Mouse (Mus musculus): ENCODE measurements at regions not wholly inside any gene's neighbourhood (a gene's known extent, or its start where the extent isn't known, plus 50 kb on each side); places are given as distances from the start of the nearest gene placed in this dataset.
A peak's percentile ranks its signal among the peaks of the same experiment; 100 is the strongest.

DNA sequence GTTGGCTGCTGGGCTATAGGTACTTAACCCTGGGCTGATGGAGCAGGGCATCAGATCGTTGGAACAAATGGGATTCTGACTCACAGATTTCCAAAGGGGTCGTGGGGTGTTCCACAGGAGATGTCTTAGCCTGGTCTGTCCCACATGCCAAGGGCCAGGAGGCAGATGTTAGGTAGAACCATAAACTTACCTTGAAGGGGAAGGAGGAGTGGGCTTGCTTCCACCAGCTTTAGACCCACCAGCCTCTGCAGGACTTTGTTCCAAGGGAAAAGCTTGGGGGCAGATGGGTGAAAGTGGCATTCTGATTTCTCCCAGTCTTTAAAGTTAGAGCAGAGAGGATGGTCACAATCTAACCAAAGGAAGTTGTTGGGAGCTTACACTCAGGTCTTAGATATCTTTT is 165.7 kb upstream of the Agap1 start:
- no peak for DNase-seq (ENCODE audit: low read depth)

DNA sequence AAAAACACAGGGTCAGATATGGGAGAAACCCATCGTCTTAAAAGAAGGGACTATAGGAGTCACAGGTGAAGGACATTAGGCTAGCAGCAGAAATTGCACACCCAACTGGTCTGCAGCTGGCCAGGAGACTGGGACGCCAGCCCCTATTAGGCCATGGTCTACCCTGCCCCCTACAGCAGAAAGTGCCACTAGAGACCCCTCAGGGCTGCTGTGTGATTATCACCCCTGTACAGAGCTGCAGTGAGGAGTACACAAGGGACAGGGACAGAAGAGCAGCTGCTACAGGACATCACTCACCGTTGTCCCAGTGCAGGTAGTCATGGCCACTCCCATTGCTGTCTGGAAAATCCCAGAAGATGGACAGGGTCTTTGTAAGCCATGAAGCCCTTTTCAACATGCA is 157.9 kb upstream of the Agap1 start:
- no peak for DNase-seq (ENCODE audit: low read depth)

DNA sequence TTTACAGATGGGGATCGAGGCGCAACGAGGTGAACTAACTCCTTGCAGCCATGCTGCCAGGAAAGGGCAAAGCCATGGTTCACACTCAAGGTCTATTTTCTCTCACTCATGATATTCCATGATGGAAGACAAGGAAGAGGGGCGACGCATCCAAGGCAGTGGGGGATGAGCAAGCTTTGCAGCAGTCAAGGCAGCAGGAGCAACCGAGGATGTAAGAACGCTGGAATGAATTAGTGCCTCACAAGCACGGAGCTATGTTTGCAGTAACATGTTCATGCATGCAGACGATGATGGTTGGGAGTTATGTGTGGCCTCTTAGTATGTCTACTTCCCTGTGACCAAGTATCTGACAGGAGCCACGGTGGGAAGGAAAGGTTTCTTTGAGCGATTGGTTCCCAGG is 156.8 kb upstream of the Agap1 start:
- no peak for DNase-seq (ENCODE audit: low read depth)

DNA sequence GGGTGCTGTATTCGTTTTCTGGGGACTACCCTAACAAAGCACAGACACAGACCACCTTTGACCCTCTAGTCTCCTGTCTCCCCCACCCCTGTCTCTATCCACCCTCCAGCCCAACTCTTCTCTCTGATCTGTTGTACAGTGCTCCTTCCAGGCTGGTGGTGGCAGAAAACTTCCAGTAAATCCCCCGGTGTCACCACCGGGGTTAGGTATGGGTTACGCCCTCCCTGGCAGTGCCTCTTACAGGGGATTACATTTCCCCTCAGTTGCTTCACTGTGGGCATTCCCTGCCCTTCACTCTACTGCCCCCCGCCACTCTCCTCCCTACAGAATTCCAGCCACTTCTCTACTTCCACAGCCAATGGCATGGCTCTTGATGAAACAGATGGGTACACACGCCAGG is 153.5 kb upstream of the Agap1 start:
- DNase-seq (ENCODE audit: low read depth): no peak

DNA sequence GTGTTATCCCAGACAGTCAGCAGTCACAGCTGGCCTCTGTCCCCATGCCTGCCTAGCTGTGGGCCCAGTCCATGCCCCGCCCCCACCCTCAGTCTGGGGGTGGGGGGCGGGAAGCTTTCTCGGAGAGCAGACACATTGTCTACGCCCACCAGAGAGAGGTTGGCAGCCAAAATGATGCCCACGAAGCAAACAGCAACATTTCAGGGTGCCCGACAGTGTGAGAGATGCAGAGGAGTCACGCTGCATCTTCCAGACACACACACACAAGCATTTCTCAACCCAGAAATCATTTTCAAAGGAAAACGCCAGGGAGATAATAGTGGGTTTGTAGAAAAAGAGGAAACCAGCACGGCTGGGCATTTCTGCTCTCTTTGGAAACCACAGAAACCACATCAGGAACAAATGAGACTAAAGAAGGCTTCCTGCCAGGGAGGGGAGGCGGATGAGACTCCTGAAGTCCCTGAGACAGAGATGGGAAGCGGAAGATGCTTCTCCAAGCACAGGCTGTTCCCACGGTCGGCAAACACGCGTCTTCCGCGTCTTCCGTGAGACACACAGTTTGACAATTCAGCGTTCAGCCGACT is 152.1 kb upstream of the Agap1 start:
- DNase-seq (ENCODE audit: low read depth): peak; percentile 42

DNA sequence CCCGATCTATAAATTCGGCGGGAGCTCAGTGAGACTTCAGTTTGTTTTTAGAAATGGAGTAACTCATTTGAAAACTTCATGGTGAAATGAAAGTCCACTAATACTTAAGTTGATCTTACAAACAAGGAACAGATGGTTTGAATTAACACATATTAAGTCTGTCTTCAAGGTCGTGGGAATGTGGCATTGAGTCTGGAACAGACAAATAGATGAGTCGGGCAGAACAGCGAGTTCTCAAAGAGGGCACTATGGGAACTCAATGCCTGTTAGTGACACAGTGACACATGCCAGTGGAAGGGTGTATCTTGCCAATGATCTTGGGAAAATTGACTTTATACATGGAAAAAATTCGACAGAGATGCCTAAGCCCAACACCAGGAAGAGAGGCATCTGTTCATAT is 149.4 kb upstream of the Agap1 start:
- DNase-seq (ENCODE audit: low read depth): no peak

DNA sequence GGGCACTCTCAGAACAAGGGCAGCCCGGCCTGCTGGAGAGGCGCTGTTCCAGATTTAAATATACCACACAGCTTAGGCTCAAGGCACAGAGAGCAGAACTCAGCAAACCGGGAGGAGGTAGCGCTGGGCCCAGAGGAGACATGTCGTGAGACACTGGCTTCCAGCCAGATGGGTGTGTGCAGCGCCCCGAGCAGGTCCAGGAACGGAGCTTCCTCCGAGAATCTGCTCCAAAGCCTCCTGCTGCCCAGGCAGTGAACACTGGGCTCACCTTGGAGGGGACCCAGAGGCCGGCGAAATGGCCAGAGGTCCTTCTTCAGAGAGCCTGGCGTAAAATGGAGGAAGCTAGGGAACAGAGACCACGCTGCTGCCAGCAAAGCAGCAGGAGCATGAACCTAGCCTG is 145.8 kb upstream of the Agap1 start:
- DNase-seq (ENCODE audit: low read depth): no peak

DNA sequence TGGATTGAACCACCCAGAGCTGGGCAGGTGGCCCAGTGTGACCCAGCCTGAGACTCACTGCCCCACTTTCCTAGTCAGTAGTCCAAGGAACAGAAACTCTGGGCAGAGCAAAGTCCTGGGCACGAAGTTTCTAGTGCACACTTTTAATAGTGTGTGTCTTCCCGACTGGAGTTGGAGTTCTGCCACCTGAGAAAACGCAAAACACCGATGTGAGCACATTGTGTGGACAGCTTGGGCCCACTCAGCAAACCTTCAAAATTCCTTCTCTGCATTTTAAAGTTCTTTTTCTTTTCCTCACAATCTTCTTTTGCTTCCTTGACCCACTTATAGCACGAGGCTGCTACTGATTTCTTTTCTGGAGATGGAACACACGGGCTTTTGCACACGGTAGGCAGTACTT is 141.5 kb upstream of the Agap1 start:
- no peak for DNase-seq (ENCODE audit: low read depth)

DNA sequence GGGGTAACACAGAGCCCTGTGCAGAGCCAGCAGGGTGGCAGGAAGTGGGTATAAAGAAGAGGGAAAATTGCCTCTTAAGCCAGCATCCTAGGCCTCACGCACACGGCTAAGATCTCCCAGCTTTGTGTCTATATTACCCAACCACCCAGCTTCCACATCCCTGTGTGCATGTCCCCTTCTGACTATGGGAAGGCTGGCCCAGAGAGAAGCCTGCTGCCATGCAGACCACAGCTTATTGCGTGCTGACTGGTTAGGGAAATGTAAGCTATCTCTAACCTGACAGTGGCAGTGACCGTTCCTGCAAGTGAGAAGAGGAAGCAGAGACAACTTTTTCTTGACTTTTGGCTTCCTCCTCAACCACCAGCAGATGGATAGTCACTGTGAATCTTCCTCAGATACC is 136.7 kb upstream of the Agap1 start:
- DNase-seq (ENCODE audit: low read depth): no peak

DNA sequence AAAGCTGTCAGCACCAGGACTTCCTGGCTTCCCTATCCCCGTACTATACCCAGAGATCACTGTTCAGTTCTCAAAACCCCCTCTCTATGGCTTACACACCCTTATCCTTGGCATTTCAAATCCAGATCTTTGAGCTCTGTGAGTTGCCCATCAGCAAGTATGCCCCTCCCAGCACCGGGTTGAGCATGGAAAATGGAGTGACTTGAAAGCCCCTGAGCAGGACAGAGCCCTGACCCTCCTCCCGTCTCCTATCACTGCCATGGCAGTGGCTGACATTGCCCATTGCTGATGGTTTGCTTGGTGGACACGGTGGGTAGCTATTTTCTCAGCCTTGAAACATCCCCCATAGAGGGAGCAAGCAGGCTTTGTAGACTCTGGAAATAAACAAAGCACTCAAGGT is 135.9 kb upstream of the Agap1 start:
- no peak for DNase-seq (ENCODE audit: low read depth)

DNA sequence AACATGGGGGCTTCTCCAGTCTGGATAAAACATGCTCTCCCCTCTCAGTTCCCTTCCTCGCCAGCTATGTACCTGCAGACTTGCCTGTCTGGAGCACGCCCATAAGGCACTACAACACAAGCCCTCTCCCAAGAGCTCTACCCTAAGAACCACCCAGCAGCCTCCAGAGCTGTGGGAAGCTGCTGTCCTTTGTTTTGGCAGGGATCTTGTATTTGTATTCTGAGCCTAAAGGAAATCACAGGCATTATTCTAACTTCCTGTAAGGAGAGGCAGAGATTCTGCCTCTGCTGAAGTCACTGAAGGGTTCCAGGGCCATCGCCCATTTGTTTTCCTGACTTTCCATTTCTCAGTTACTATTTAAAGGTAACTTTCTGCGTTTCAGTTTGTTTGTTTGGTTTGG is 132.0 kb upstream of the Agap1 start:
- no peak for DNase-seq (ENCODE audit: low read depth)

DNA sequence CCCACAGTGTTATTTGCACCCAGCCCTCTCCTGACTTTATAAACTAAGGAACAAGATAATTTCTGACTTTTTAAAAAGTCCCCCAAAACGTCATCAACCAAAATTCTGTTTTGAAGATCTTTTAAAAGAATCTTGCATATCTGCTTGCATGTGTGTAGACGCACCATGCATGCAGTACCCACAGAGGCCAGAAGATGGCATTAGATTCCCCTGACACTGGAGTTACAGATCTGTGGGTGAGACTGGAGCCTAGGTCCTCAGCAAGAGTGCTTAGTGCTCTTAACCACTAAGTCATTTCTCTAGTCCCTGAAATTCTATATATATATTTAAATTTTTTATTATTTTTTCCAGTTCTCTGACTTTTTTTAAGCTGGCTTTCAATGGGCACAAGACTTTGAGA is 131.5 kb upstream of the Agap1 start:
- no peak for DNase-seq (ENCODE audit: low read depth)

DNA sequence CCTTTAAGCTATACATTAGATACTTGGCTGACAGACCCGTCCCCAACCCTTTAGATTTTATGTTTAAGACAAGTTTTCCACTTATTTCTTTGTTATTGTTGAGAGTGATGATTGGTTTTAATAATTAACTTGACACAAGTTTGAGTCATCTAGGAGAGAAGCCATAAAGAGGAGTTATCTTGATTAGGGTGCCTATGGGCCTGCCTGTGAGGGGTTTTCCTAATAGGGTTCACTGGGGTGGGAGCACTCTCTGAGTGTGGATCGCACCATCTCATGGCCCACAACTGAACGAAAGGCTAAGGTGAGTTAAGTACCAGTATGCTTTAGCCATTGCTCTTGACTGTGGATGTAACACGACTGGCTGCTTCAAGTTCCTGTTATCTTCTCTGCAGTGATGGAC is 123.3 kb upstream of the Agap1 start:
- DNase-seq (ENCODE audit: low read depth): no peak

DNA sequence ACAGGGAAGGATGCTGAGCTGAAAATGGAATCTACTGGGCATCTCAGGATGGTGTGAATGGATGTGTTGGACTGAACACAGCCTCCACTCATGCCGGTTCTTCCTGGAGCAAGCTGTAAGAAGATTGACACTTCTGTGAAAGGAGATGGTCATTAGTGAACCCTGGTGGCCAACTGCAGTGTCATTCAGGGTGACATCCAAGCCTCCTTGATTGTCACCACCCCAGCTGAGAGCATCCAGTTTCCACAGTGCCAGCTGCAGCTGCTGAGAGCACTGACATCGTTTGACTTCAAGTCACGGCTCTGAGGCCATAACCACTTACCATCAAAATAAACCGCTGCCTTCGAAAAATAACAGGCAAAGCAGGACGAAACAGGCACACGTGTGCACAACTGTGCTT is 121.9 kb upstream of the Agap1 start:
- DNase-seq (ENCODE audit: low read depth): no peak

DNA sequence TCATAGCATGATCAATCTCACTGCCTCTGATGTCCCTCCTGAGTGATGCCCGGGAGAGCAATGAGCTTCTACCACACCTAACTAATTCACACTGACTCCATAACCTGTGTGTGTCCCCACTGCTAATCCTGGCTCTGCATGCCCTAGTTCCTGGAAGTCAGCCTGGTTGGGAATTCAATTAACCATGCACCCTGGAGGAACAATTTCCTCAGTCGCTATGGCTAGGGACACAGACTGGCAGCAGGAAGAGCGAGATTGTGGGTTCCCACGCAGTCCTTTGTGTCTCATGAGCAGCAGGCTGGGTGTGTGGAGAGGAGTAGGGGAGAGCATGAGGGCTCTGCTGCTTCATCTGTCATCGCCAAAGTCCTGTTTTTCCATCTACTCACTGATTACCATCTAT is 116.7 kb upstream of the Agap1 start:
- no peak for DNase-seq (ENCODE audit: low read depth)

DNA sequence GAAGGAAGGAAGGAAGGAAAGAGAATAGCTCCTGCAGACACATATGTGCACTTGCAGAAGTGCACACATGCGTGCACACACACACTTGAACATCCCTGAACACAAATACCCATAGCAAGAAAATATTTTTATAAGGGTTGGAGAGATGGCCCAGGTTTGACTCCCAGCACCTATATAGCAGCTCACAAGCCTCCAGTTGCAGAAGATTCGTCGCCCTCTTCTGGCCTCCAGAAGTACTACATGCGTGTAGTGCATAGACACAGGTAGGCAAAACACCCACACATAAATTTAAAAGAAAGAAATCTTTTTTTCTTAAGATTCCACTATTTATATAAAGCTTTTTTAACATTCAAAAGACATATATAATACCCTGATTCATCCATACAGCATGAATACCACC is 111.8 kb upstream of the Agap1 start:
- DNase-seq (ENCODE audit: low read depth): no peak

DNA sequence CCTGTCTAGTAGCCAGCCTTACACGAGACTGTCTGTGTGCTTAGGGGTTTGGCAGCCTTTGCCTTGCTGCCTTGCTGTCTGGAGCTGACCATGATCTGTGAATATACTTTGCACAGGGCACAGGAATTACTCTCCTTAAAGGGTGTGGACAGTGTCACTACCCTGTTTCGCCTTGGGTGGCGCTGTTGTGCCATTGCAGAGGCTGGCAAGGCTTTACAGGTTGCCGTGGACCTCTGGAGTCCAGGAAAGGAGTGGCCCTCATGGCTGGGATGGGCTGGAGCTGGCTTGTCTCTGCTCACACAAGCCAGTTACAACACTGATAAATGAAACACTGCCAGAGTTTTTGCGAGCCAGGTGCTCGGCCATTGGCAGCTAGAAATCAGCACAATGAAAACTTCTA is 110.1 kb upstream of the Agap1 start:
- DNase-seq (ENCODE audit: low read depth): peak; percentile 8

DNA sequence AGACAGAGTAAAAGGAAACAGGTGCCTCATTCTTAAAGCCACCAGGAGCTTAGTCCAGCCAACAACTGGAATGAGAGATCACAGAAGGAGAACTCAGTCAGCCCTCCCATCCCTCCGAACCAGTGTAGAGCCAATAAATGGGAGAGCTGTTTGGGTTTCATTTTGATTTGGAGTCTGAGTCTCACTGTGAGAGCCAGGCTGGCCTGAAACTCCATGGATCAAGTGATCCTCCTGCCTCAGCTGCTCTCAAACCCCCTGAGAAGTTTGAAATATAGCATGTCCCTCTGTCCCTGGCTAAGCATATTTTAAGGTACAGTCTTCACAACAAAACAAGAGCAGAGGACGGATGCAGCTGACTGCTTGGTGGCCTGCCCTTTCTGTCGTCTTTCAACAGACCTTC is 107.3 kb upstream of the Agap1 start:
- no peak for DNase-seq (ENCODE audit: low read depth)

DNA sequence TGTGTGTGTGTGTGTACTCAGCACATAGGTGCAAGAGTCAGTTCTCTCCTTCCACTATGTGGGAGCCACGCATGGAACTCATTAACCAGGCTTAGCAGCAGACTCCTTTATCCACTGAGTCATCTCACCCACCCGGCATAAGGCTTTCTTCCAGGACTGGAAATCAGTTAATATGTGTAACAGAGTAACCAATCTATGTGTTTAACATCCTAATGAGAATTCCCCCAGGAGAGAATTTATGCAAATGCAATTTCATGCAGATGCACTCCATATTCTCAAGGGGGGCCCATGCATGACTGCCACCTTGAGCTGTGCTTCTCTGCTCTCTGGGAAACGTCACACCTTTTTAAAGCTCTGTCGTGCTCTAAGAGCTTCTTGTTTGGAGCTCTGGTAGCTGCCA is 101.7 kb upstream of the Agap1 start:
- DNase-seq (ENCODE audit: low read depth): no peak

DNA sequence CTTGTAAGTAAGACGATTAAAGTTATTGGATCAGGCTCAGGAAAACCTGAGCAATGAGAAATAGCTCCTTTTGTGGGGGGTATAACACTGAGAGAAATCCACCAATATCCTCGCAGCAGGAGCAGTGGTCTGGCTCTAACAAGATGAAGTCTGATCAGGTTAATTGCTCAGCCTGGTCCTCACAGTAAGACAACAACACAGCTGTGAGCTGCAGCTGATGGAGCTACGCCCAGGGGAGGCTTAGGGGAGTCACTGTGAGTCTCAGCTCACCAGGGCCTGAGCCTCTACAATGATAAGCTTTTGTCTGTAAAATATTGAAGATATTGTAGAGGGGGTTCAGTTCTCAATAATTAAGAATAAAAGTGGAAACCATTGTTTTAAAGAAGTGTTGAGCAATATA is 95.3 kb upstream of the Agap1 start:
- DNase-seq (ENCODE audit: low read depth): no peak

DNA sequence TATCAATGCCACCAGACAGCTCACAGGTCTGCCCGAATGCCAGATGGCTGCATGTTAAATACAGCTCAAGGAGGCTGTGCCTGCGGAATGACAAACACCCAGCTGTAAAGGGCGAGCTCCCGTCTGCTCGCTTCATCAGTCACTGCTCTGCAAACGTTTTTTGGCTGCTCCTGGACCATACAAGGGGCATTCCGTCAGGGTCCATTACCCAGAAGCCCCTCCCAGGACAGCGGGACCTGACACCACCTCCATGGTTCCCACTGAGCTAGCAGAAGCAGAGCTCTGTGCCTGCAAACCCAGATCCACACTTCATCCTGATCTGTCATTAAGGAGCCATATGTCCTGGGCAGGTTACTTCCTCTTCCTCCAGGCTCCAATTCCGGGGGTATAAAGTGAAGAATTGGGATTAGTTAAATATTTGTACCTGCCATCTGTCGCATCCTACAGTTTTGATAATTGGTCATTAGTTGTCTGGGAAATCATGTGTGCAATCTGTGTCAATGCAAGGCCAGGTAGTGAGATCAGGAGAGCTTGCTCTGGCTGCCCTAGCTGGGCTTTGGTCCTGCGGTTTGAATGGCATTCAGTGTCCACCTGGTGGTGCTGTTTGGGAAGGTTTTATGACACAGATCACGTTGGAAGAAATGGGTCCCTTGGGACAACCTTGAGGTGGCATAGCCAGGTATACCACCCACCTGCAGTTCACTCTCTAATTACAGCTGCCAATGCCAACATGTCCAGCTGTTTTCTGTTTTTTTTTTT is 89.9 kb upstream of the Agap1 start:
- no peak for DNase-seq (ENCODE audit: low read depth)

DNA sequence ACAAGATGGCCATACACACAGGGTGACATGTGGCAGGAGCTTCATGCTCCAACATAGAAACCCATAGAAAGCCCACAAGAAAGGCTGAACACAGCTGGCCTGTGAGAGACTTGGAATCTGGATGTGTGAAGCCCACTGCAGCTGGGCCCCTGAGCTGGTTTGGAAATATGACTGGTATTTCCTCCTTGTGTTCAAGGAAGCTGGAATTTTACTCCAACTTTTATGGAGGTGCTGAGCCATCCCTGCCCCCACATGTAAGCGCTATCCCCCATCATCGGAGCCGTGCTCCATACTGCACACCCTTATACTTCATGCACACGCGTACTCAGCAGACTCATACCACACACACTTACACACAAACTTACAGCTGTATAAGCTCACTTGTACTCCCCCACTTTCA is 87.7 kb upstream of the Agap1 start:
- DNase-seq (ENCODE audit: low read depth): no peak

DNA sequence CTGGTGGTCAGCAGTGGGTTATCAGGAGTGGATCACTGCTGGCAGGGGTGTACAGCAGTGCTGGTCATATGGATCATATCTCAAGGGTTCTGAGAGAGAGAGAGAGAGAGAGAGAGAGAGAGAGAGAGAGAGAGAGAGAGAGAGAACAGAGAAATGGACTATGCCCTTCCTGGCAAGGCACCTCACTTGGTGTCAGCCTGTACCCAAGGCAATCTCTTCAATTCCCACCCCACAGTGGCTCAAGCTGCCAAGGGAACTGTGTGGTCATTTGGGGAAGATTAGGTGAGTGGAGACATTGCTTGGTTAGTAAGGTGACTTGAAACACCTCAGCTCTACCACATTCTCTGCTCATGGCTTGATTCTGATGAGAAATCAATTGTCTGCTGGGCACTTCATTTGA is 80.8 kb upstream of the Agap1 start:
- DNase-seq (ENCODE audit: low read depth): no peak

DNA sequence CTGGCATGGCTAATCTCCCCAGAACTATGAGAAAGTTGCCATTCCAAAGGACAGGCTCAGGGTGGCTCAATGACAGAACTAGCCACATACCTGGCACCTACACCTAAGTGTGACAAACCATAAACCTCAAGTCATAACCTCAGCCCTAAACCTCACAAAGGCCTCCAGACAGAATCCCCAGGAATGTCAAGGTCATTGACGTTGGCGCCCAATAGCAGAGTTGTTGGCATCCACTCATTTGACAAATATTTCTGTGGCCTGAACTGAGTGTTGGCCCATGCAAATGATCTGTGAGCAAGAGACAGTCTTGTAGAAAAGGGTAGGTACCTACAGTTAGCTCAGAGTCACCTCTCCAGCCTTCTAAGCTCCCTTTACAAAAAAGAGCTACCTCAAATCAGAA is 80.3 kb upstream of the Agap1 start:
- no peak for DNase-seq (ENCODE audit: low read depth)
